Mouse (Mus musculus) bone marrow macrophage, adult 2 months (primary cell): ENCODE measurements around the gene Sh3pxd2a. TPM values are rescaled to one million over a fixed set of nuclear protein-coding genes. Genes with fewer than 3 reads are reported as not detected.
A peak's percentile ranks its signal among the peaks of the same experiment; 100 is the strongest.

ENCODE experiments used
- H3K27ac ChIP-seq: 2 replicates; pipeline ENCODE4 v1.5.1; 2012; ENCODE audit warnings: low read depth, low read length; ENCODE audit not compliant: insufficient read depth
- H3K4me1 ChIP-seq: 2 replicates; pipeline ENCODE4 v1.6.1; 2012; ENCODE audit warnings: low read length; ENCODE audit not compliant: control insufficient read depth, insufficient read depth
- H3K4me3 ChIP-seq: 2 replicates; pipeline ENCODE4 v1.5.1; 2012; ENCODE audit warnings: mild to moderate bottlenecking, low read length, moderate library complexity; ENCODE audit not compliant: insufficient read depth
- CTCF ChIP-seq: IDR thresholded peaks from 2 replicates; pipeline ENCODE4 v1.5.1; 2012; ENCODE audit warnings: low read depth, mild to moderate bottlenecking, low read length, moderate library complexity
- POLR2A ChIP-seq: IDR thresholded peaks from 2 replicates; pipeline ENCODE4 v1.6.1; 2012; ENCODE audit warnings: mild to moderate bottlenecking, low read depth, low read length, borderline replicate concordance
- polyA plus RNA-seq: library from polyadenylated mRNA; stranded (reverse); fragments of >200 nt; gene quantifications from 2 replicates; pipeline ENCODE4 v1.2.4, GENCODE M21; 2012; ENCODE audit not compliant: missing spikeins, insufficient read depth, insufficient read length

The Sh3pxd2a gene
- polyA plus RNA-seq, 1 experiment = 12.7 TPM

DNA sequence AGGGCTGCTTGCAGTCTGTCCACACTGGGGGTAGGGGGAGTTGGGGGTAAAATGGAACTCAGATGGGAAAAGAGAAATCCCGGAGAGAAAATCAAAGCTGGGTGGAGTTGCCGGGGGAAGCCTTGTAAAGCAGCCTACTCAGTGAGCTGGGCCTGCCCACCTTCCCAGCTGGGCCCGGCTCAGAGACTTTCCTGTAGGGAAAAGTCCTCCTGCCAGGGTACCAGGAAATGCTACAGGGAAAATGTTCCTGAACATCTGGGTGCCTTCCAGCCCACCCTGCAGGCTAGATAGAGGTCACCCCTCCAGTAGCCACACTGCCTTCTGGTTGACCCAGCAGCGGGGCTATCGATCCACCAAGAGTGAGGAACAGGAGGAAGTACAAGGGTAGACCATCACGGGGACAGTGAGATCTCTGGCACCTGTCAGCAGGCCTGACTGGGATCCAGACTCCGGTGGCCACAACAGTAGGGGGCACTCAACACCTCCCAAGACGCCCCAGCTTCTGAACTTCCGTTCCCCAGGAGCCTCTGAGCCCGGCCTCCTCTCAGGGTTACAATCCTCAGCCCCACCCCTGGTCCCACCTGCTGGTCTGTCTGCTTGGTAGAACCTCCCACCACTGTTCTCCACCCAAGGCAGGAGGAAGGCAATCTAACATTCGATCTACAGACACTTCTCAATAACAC, 51.5 kb downstream of the Sh3pxd2a start:
- H3K4me3 ChIP-seq = no peak overlapping the region
- no peak overlapping the region for H3K27ac ChIP-seq
- H3K4me1 ChIP-seq = peaks cover 6% of the 10 kb centered on the region; the same call in 1 of the 2 replicates
- TF ChIP-seq POLR2A (no peak), CTCF (no peak)

DNA sequence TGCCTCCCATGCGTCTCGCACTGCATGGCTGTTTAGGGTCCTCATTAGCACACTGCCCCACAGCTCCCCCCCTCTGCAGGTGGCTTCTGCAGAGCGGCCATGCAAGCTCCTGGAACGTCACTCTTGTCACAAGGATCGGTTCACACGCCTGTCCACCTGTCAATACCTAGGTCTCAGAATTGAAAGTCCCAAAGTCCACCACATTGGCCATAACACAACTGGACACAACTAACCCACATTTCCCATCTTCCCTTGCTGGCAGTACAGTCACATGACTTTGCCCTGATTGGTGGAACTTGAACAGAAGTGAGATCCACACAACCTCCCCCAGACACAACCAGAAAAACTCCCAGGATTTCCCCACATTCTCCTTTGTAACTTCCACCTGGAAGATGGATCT, 53.9 kb downstream of the Sh3pxd2a start:
- Histone ChIP-seq H3K27ac (no peak overlapping the region), H3K4me3 (no peak overlapping the region), H3K4me1 (peaks cover 25% of the 10 kb centered on the region)
- TF ChIP-seq POLR2A = no peak
- TF ChIP-seq CTCF = no peak

DNA sequence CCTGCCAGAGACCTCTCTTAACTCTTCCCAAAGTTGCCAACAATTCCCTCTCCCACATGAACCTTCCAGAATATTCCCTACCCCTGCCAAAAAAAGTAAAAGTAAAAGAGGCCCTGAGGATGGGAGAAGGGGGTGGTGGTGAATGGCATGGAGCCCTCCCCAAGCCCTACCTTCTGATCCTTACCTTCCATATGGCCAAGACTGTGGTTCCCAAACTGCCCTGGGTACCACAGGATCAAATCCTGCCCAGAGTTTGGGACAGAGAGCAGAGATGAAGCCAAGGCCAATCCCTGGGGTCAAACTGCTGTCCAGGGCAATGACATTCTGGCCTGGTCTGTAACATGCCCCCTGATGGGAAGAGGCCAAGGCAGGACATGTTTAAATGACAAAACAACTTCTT, 55.1 kb downstream of the Sh3pxd2a start:
- H3K27ac ChIP-seq = no peak overlapping the region
- H3K4me3 ChIP-seq = no peak overlapping the region
- peaks cover 28% of the 10 kb centered on the region for H3K4me1 ChIP-seq
- no peak for TF ChIP-seq POLR2A
- no peak for TF ChIP-seq CTCF

DNA sequence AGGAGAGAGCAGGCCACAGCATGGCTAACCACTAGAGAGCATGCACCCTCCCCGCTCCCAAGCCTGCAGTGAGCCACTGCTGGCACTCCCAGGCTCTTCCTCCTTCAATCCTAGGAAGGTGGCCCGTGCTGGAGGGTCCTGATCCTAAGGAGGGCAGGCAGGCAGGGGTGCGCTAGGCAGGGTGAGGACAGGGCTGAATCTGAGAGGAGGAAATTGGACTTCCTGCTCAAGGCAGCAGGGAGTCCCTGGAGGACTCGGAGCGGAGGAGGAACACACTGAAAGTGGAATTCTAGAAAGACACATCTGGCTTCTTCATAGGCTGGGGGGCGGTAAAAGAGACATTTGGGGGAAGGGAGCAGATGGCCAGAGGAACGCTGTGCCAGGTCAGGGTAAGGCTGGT, 55.5 kb downstream of the Sh3pxd2a start:
- no peak overlapping the region for H3K4me3 ChIP-seq
- peaks cover 28% of the 10 kb centered on the region for H3K4me1 ChIP-seq
- H3K27ac ChIP-seq = no peak overlapping the region
- TF ChIP-seq CTCF (no peak), POLR2A (no peak)

DNA sequence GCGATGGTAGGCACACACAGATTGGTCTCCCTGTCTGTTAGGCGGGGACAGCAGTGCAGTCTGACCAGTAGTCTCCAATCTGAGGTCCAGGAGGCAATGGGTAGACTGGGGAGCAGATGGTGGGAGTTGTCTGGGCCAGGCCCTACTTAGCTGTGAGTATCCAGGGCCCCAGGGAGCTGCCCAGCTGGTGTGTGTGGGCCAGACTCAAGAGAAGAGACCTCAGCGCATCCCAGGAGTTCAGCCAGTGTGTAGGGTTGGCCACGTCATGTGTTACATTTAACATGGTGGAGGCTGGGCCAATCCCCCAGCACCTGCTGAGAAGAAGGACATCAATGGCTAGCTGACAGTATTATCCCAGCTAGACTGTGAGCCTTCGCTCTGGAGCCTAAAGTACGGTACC, 56.9 kb downstream of the Sh3pxd2a start:
- Histone ChIP-seq H3K4me1 (peaks cover 28% of the 10 kb centered on the region), H3K27ac (no peak overlapping the region), H3K4me3 (no peak overlapping the region)
- TF ChIP-seq POLR2A (no peak), CTCF (no peak)

DNA sequence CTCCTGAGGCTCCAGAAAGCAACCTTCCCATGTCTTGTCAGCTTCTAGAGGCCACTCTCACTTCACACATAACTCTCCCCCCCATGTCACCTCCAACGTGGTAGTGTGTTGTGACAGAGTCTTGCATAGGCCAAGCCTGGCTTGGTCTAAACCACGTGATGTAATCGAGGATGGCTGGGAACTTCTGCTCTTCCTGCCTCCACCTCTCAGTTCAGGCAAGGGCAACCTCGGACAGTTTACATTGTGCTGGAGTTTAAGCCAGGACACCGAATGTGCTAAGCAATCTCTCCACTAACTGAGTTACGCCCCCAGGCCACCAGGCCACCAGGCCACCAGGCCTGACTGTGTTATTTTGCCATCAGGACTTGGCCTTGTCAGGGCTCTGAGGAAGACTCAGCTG, 57.7 kb downstream of the Sh3pxd2a start:
- H3K27ac ChIP-seq = no peak overlapping the region
- H3K4me3 ChIP-seq = no peak overlapping the region
- TF ChIP-seq CTCF = no peak
- no peak for TF ChIP-seq POLR2A
- peaks cover 28% of the 10 kb centered on the region for H3K4me1 ChIP-seq

DNA sequence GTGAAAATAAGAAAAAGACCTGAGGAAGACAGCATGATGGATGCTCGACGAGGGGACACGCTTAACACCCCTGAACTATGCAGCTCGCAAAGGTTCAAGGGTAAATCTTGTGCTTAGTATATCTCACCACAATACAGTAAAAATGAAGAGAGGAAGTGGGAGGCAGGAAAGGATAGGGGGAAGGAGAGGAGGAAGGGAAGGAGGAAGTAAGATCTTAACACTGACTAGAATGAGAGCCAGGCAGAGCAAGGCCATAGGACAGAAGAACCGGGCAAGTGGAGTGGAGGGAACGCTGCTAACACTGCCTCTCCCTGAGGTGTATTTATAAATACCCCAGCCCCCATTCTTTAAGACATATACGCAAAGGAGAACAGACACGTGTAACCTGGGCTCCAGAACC, 58.7 kb downstream of the Sh3pxd2a start:
- H3K4me3 ChIP-seq = no peak overlapping the region
- H3K27ac ChIP-seq = peak overlapping the region; percentile 1; the same call in 1 of the 2 replicates
- TF ChIP-seq CTCF (no peak), POLR2A (no peak)
- H3K4me1 ChIP-seq = peaks cover 28% of the 10 kb centered on the region

DNA sequence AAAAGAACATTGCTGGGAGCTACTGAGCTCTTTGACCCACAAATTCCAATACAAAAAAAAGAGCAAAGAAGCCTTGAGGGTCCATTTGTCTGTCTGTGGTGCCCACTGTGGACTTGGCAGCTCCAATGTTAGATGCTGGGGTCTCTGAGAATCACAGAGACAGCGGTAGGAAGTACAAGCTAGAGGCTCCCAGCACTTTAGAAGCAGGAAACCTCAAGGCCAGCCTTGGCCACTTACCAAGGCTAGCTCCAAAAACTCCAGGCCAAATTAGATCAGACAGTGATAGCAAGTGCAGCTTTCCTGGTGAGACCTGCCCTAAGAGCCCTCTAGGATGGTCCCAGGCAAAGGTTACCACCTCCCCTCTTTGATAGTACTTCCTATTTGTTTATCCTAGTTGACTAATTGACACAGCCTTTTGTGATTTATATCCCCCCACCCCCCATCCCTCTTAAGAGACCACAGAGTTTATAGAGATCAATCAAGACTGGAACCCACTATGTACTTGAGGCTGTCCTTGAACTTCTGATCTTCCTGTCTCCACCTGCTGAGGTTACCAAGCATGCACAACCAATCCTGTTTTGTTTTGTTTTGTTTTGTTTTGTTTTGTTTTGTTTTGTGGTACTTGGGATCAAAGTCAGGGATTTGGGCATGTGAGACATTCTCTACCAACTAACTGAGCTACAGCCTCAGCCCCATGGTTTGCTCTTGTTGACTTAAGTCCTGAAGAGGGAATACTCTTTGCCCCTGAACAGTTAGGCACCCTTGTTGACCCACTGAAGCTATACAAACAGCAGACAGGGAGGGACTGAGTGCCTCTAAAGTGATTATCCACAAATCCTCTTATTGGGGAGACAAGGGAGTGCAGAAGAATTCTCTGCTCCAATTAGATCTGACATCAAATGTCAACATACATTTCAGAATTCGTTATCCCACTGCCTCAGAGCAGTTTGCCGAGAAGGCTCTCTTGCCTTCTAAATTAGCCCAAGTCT, 60.5 kb downstream of the Sh3pxd2a start:
- no peak overlapping the region for H3K4me3 ChIP-seq
- H3K4me1 ChIP-seq = peaks cover 32% of the 10 kb centered on the region
- TF ChIP-seq CTCF (no peak), POLR2A (no peak)
- no peak overlapping the region for H3K27ac ChIP-seq

DNA sequence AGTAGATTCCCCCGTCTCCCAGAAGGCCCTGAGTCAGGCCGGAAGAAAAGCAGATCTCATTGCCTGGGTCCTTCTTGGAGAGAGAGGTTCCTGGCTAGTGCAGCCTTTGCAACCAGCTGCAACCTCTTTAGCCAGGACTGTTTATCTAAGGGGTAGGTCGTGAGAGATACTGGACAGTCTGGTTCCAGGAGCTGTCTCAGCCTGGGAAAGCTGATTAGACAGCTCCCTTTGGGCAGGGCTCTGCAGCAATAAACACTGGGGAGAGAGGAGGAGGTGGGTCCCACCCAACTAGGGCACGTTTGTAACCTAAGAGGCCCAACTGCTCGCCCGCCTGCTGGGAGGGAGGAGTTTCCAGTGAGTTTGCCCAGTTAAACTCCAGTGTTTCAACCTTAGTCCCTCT, 61.2 kb downstream of the Sh3pxd2a start:
- Histone ChIP-seq H3K27ac (no peak overlapping the region), H3K4me1 (peaks cover 33% of the 10 kb centered on the region), H3K4me3 (no peak overlapping the region)
- no peak for TF ChIP-seq POLR2A
- no peak for TF ChIP-seq CTCF

DNA sequence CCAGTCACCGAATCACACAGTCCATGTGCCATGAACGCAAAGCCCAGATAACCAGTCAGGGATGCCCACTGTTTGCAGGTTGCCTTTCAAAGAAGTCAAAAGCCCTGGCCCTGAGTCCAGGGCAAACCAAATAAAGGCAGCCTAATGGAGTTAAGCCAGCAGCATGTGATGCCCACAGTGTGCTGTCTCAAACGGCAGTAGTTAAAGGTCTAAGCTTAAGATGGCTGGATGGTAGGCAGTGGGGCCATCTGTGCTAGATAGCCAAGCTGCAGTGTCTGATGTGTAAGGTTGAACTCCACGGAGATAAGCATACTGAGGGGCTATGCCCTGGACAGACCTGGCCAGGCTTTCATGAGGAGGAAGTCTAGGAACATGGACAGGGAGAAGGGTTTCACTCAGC, 61.7 kb downstream of the Sh3pxd2a start:
- H3K4me1 ChIP-seq = peaks cover 33% of the 10 kb centered on the region
- H3K27ac ChIP-seq = no peak overlapping the region
- TF ChIP-seq CTCF (no peak), POLR2A (no peak)
- H3K4me3 ChIP-seq = no peak overlapping the region
